ENCODE assay signal across 9 mouse cellular contexts in the genomic region with DNA sequence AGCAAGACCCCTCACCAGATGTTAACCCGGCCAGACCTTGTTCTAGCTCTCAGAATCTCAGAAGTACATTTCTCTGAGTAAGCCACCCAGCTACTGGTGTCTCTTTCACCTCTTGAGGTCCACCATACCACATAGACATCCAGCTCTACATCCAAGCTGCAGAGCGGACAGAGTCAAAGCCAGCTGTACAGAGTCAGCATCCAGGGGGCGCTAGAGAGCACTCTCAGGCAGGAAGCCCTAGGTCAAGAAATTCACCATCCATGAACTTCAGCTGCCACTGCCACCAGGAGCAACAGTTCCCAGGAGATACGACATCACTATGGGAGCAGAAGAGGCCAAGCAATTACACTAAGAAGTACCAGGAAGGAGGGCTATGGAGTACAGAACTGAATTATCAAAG.
DNase-seq lines count a peak whose midpoint lies in the region; ATAC-seq and TF ChIP-seq lines count a peak whose summit lies in the region.
"Had no signal": no experiment of that assay in that cellular context is flagged by ENCODE, and none has a peak within 500 bp of the region (broad histone marks: within the 10 kb centered on the region; RNA-seq: fewer than 3 reads in every experiment).

No protein-coding gene starts in this region.

- no peak overlapping the region for H3K4me2 ChIP-seq in kidney, postnatal 0 days (ENCODE audit: low read length)
- H3K4me2 ChIP-seq: limb, embryonic 12.5 days had no signal

- H3K9ac ChIP-seq in kidney, postnatal 0 days (ENCODE audit: low read depth, low read length), result no peak overlapping the region
- H3K9ac ChIP-seq: limb, embryonic 12.5 days had no signal

- 47% methylated on average over 4 of the region's 4 CpGs for whole genome bisulfite sequencing in heart, embryonic 10.5 days
- 59% methylated on average over 4 of the region's 4 CpGs for WGBS in kidney, postnatal 0 days

- no peaks in the 10 kb centered on the region for H3K27me3 ChIP-seq in heart, embryonic 10.5 days (ENCODE audit: insufficient read depth, poor library complexity, severe bottlenecking)
- H3K27me3 ChIP-seq in kidney, postnatal 0 days (ENCODE audit: insufficient read depth, low read length), result no peaks in the 10 kb centered on the region

- peak; percentile 21 to 51 for DNase-seq in heart, adult 18-20 months
- no peak for DNase-seq in heart, embryonic 10.5 days (ENCODE audit: low spot score)
- DNase-seq in right cerebral cortex, postnatal 14 days, result peak; percentile 11
- DNase-seq in right cerebral cortex, adult 2 months (ENCODE audit: low spot score in 2 of 2), result no peak
- peak; percentile 3 for DNase-seq in c-Kit-negative CD71-positive TER-119-positive erythroid progenitor cells, embryonic 14.5 days (ENCODE audit: low read depth, low spot score)
- peak; percentile 29 for DNase-seq in kidney, postnatal 0 days (ENCODE audit: low spot score)

- no peak overlapping the region for H3K27ac ChIP-seq in heart, embryonic 10.5 days
- no peak overlapping the region for H3K27ac ChIP-seq in kidney, postnatal 0 days
- H3K27ac ChIP-seq: limb, embryonic 12.5 days had no signal

- no peaks in the 10 kb centered on the region for H3K36me3 ChIP-seq in heart, embryonic 10.5 days
- no peaks in the 10 kb centered on the region for H3K36me3 ChIP-seq in kidney, postnatal 0 days (ENCODE audit: insufficient read depth, low read length)
- H3K36me3 ChIP-seq: limb, embryonic 12.5 days had no signal

- no peak overlapping the region for H3K4me3 ChIP-seq in heart, embryonic 10.5 days
- no peak overlapping the region for H3K4me3 ChIP-seq in kidney, postnatal 0 days (replicated peaks; ENCODE audit: low read depth, low read length)
- H3K4me3 ChIP-seq: limb, embryonic 12.5 days had no signal

- no peak for ATAC-seq in kidney, postnatal 0 days (replicated peaks; ENCODE audit: low FRiP score, low read depth)
- ATAC-seq in monocyte, adult 5-6 weeks (replicated peaks; ENCODE audit: insufficient number of reproducible peaks, low FRiP score, low TSS enrichment, poor library complexity, severe bottlenecking), result 0 out of 2 replicates have a peak, but pooled peaks have one; percentile 43
- ATAC-seq in erythroblast, adult 5-6 weeks (replicated peaks; ENCODE audit: low FRiP score, poor library complexity, severe bottlenecking), result no peak

- no peaks in the 10 kb centered on the region for H3K4me1 ChIP-seq in heart, embryonic 10.5 days
- no peaks in the 10 kb centered on the region for H3K4me1 ChIP-seq in kidney, postnatal 0 days (replicated peaks; ENCODE audit: insufficient read depth, low read length)

- peak; percentile 70 for TF ChIP-seq CTCF in kidney, postnatal 0 days (IDR thresholded peaks at IDR 0.05; ENCODE audit: low read depth)

- H3K9me3 ChIP-seq in heart, embryonic 10.5 days, result no peaks in the 10 kb centered on the region
- no peaks in the 10 kb centered on the region for H3K9me3 ChIP-seq in kidney, postnatal 0 days (replicated peaks; ENCODE audit: low read length)
- H3K9me3 ChIP-seq: limb, embryonic 12.5 days had no signal

Comparison
In these comparisons a context has a peak if more than half of its experiments do, and no peak if none do; other contexts are left out.
1. DNase-seq: peak in heart, adult 18-20 months (2 of 2), right cerebral cortex, postnatal 14 days (single experiment), c-Kit-negative CD71-positive TER-119-positive erythroid progenitor cells, embryonic 14.5 days (single experiment) and kidney, postnatal 0 days (single experiment); none in heart, embryonic 10.5 days (single experiment) and right cerebral cortex, adult 2 months (0 of 2).